Mouse (Mus musculus): ENCODE measurements around the gene Arhgap1. TPM values are rescaled to one million over a fixed set of nuclear protein-coding genes. Genes with fewer than 3 reads are reported as not detected.

Arhgap1 gene
- polyA plus RNA-seq, 2 experiments = 22.4 to 32.1 TPM

GRCm38 (mm10) chr2:91699225-91699624 lies 49.6 kb downstream of the Arhgap1 start:
- H3K27ac ChIP-seq = no peak overlapping the region
- no peak overlapping the region for H3K9ac ChIP-seq (replicated peaks)
- no peaks in the 10 kb centered on the region for H3K9me3 ChIP-seq (ENCODE audit: control insufficient read depth, low read length)
- TF ChIP-seq EP300 (IDR thresholded peaks at IDR 0.05; ENCODE audit: low read depth) = no peak
- no peak for TF ChIP-seq CTCF (IDR thresholded peaks at IDR 0.05; ENCODE audit: low read depth)
- ATAC-seq (ENCODE audit: insufficient read depth) = no peak
- WGBS (ENCODE audit: insufficient replicate concordance) = 58% methylated on average over 1 of the region's 1 CpGs
- H3K36me3 ChIP-seq (replicated peaks; ENCODE audit: control insufficient read depth, insufficient read depth, low read depth) = no peaks in the 10 kb centered on the region
- 0 out of 4 replicates have a peak, but pooled peaks cover 0 to 4% of the 10 kb centered on the region in 2 experiments for H3K4me1 ChIP-seq (replicated peaks; ENCODE audit: control insufficient read depth in 2 of 2, insufficient read depth in 2 of 2, low read length in 1 of 2)
- no peak for DNase-seq (ENCODE audit: low read depth in 3 of 3, low spot score in 3 of 3)
- no peak overlapping the region for H3K4me3 ChIP-seq (ENCODE audit: insufficient read depth in 1 of 2, low read depth in 2 of 2, low read length in 2 of 2)
- H3K27me3 ChIP-seq (ENCODE audit: control insufficient read depth, insufficient read depth, low read length) = no peaks in the 10 kb centered on the region
- no peak overlapping the region for H3K4me2 ChIP-seq (ENCODE audit: low read depth)

- Histone ChIP-seq H3K36me3 (replicated peaks; ENCODE audit: control insufficient read depth, insufficient read depth, low read depth) (no peaks in the 10 kb centered on the region), H3K27ac (no peak overlapping the region), H3K9ac (replicated peaks) (no peak overlapping the region), H3K4me2 (ENCODE audit: low read depth) (no peak overlapping the region), H3K4me1 (replicated peaks; ENCODE audit: control insufficient read depth in 2 of 2, insufficient read depth in 2 of 2, low read length in 1 of 2) (no peaks in the 10 kb centered on the region), H3K4me3 (ENCODE audit: insufficient read depth in 1 of 2, low read depth in 2 of 2, low read length in 2 of 2) (no peak overlapping the region), H3K27me3 (ENCODE audit: control insufficient read depth, insufficient read depth, low read length) (no peaks in the 10 kb centered on the region), H3K9me3 (ENCODE audit: control insufficient read depth, low read length) (no peaks in the 10 kb centered on the region)
- 76% methylated on average over 2 of the region's 2 CpGs for WGBS (ENCODE audit: insufficient replicate concordance)
- TF ChIP-seq CTCF (IDR thresholded peaks at IDR 0.05; ENCODE audit: low read depth) (no peak), EP300 (IDR thresholded peaks at IDR 0.05; ENCODE audit: low read depth) (no peak)
- no peak for ATAC-seq (ENCODE audit: insufficient read depth)
- no peak for DNase-seq (ENCODE audit: low read depth in 3 of 3, low spot score in 3 of 3)
Observed at GRCm38 (mm10) chr2:91701366-91701765, 51.7 kb downstream of the Arhgap1 start.

GRCm38 (mm10) chr2:91705736-91706135 lies 56.1 kb downstream of the Arhgap1 start:
- no peak for TF ChIP-seq EP300 (IDR thresholded peaks at IDR 0.05; ENCODE audit: low read depth)
- no peak for TF ChIP-seq CTCF (IDR thresholded peaks at IDR 0.05; ENCODE audit: low read depth)
- Histone ChIP-seq H3K9me3 (ENCODE audit: control insufficient read depth, low read length) (no peaks in the 10 kb centered on the region), H3K36me3 (replicated peaks; ENCODE audit: control insufficient read depth, insufficient read depth, low read depth) (no peaks in the 10 kb centered on the region), H3K9ac (replicated peaks) (no peak overlapping the region), H3K4me3 (ENCODE audit: insufficient read depth in 1 of 2, low read depth in 2 of 2, low read length in 2 of 2) (no peak overlapping the region), H3K4me1 (replicated peaks; ENCODE audit: control insufficient read depth in 2 of 2, insufficient read depth in 2 of 2, low read length in 1 of 2) (peaks cover 4 to 5% of the 10 kb centered on the region in 2 experiments), H3K27me3 (ENCODE audit: control insufficient read depth, insufficient read depth, low read length) (no peaks in the 10 kb centered on the region), H3K27ac (no peak overlapping the region), H3K4me2 (ENCODE audit: low read depth) (no peak overlapping the region)
- no peak for DNase-seq (ENCODE audit: low read depth in 3 of 3, low spot score in 3 of 3)
- no peak for ATAC-seq (ENCODE audit: insufficient read depth)
- 65% methylated on average over 6 of the region's 6 CpGs for WGBS (ENCODE audit: insufficient replicate concordance)

- peaks cover 4 to 5% of the 10 kb centered on the region in 2 experiments for H3K4me1 ChIP-seq (replicated peaks; ENCODE audit: control insufficient read depth in 2 of 2, insufficient read depth in 2 of 2, low read length in 1 of 2)
- no peak for TF ChIP-seq CTCF (IDR thresholded peaks at IDR 0.05; ENCODE audit: low read depth)
- TF ChIP-seq EP300 (IDR thresholded peaks at IDR 0.05; ENCODE audit: low read depth) = no peak
- no peaks in the 10 kb centered on the region for H3K27me3 ChIP-seq (ENCODE audit: control insufficient read depth, insufficient read depth, low read length)
- no peak overlapping the region for H3K4me3 ChIP-seq (ENCODE audit: insufficient read depth in 1 of 2, low read depth in 2 of 2, low read length in 2 of 2)
- no peaks in the 10 kb centered on the region for H3K9me3 ChIP-seq (ENCODE audit: control insufficient read depth, low read length)
- DNase-seq (ENCODE audit: low read depth in 3 of 3, low spot score in 3 of 3) (no peak), ATAC-seq (ENCODE audit: insufficient read depth) (no peak)
- no peaks in the 10 kb centered on the region for H3K36me3 ChIP-seq (replicated peaks; ENCODE audit: control insufficient read depth, insufficient read depth, low read depth)
- no peak overlapping the region for H3K27ac ChIP-seq
- H3K9ac ChIP-seq (replicated peaks) = no peak overlapping the region
- H3K4me2 ChIP-seq (ENCODE audit: low read depth) = no peak overlapping the region
Observed at GRCm38 (mm10) chr2:91706456-91706855, 56.8 kb downstream of the Arhgap1 start.

DNA sequence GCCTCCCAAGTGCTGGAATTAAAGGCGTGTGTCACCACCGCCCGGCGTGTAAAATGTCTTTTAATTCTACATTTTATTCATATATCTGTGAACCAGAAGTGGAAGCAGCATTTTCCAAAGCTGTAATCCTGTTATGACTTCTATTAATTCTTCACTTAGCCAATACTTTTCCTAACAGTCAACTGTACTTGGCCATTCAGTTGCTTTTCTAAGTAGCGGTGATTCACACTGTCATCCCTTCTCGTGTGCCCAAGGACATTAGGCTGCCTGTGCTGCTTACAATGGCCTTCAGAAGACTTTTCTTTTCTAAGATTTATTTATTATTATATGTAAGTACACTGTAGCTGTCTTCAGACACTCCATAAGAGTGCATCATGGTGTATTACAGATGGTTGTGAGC lies 58.7 kb downstream of the Arhgap1 start:
- no peak overlapping the region for H3K4me2 ChIP-seq (ENCODE audit: low read depth)
- no peaks in the 10 kb centered on the region for H3K9me3 ChIP-seq (ENCODE audit: control insufficient read depth, low read length)
- peaks cover 5 to 6% of the 10 kb centered on the region in 2 experiments for H3K4me1 ChIP-seq (replicated peaks; ENCODE audit: control insufficient read depth in 2 of 2, insufficient read depth in 2 of 2, low read length in 1 of 2)
- DNase-seq (ENCODE audit: low read depth in 3 of 3, low spot score in 3 of 3) (no peak), ATAC-seq (ENCODE audit: insufficient read depth) (no peak)
- no peak overlapping the region for H3K9ac ChIP-seq (replicated peaks)
- no peaks in the 10 kb centered on the region for H3K36me3 ChIP-seq (replicated peaks; ENCODE audit: control insufficient read depth, insufficient read depth, low read depth)
- WGBS (ENCODE audit: insufficient replicate concordance) = 82% methylated on average over 6 of the region's 6 CpGs
- TF ChIP-seq CTCF (IDR thresholded peaks at IDR 0.05; ENCODE audit: low read depth) (no peak), EP300 (IDR thresholded peaks at IDR 0.05; ENCODE audit: low read depth) (no peak)
- H3K27me3 ChIP-seq (ENCODE audit: control insufficient read depth, insufficient read depth, low read length) = no peaks in the 10 kb centered on the region
- no peak overlapping the region for H3K27ac ChIP-seq
- no peak overlapping the region for H3K4me3 ChIP-seq (ENCODE audit: insufficient read depth in 1 of 2, low read depth in 2 of 2, low read length in 2 of 2)
